11 mouse cellular contexts compared by ENCODE assay signal in the genomic region with DNA sequence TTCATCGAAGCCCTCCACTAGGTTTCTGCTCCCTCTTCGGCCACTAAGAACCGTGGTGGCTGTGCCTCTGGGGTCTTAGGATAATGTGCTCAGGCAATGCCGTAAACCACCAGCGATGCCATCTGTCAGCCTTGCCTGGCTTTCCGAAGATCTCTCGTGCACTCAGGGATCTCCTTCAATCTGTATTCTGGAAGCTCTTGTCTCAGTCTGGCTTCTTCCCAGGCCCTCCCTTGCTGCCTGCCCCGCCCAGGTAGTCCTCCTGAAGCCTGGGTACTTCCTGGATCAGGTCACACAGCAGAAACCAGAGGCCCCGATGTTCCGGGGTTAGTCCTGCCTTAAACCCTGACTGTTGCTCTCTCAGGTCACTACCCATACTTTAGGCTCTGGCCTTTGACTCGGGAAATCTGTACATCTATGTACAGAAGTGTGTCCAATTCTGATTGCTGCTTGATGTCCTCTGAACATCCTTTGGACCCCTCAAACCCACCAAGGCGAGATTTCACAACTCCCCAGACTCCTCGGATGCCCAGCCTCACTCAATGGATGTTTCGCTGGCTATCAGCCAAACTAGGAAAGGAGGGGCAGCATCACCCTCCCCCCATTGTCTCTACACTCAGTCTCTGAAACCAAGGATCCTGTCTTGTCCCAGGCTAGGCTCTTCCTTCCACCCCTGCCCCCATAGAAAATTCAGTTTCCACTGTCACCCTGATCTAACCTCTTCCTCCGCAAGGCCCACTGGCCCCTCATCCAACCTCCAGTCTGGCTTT. TPM values are rescaled to one million over a fixed set of nuclear protein-coding genes. Genes with fewer than 3 reads are reported as not detected.
DNase-seq lines count a peak whose midpoint lies in the region; ATAC-seq and TF ChIP-seq lines count a peak whose summit lies in the region.
"Had no signal": no experiment of that assay in that cellular context is flagged by ENCODE, and none has a peak within 500 bp of the region (broad histone marks: within the 10 kb centered on the region; RNA-seq: fewer than 3 reads in every experiment).

No protein-coding gene starts in this region.

- H3K4me2 ChIP-seq in kidney, postnatal 0 days (ENCODE audit: low read length) = no peak overlapping the region
- H3K4me2 ChIP-seq in kidney, embryonic 14.5 days (replicated peaks; ENCODE audit: low read depth, low read length) = no peak overlapping the region
- H3K4me2 ChIP-seq in hindbrain, embryonic 13.5 days = no peak overlapping the region

- TF ChIP-seq CTCF in kidney, postnatal 0 days (IDR thresholded peaks at IDR 0.05; ENCODE audit: low read depth) = no peak

- ATAC-seq in kidney, postnatal 0 days (replicated peaks; ENCODE audit: low FRiP score, low read depth) = no peak
- no peak for ATAC-seq in kidney, embryonic 14.5 days (ENCODE audit: low FRiP score, low TSS enrichment)
- no peak for ATAC-seq in hindbrain, embryonic 13.5 days (ENCODE audit: low FRiP score)

- intact Hi-C loops in gastrocnemius, postnatal 36 days (cut with DNase I) = no loop called here

- 0 out of 2 replicates have a peak, but pooled peaks cover 3% of the 10 kb centered on the region for H3K4me1 ChIP-seq in kidney, postnatal 0 days (replicated peaks; ENCODE audit: insufficient read depth, low read length)
- H3K4me1 ChIP-seq in kidney, embryonic 14.5 days (ENCODE audit: control insufficient read depth, insufficient read depth, low read length) = peaks cover 7% of the 10 kb centered on the region; the same call in 1 of the 2 replicates
- H3K4me1 ChIP-seq in hindbrain, embryonic 13.5 days (replicated peaks) = peaks cover 48% of the 10 kb centered on the region

- no peak overlapping the region for H3K9ac ChIP-seq in kidney, postnatal 0 days (ENCODE audit: low read depth, low read length)
- no peak overlapping the region for H3K9ac ChIP-seq in kidney, embryonic 14.5 days (ENCODE audit: low read depth, low read length)
- no peak overlapping the region for H3K9ac ChIP-seq in hindbrain, embryonic 13.5 days

- no peak overlapping the region for H3K4me3 ChIP-seq in kidney, postnatal 0 days (replicated peaks; ENCODE audit: low read depth, low read length)
- H3K4me3 ChIP-seq in kidney, embryonic 14.5 days (ENCODE audit: low read length) = no peak overlapping the region
- no peak overlapping the region for H3K4me3 ChIP-seq in hindbrain, embryonic 13.5 days

- no peaks in the 10 kb centered on the region for H3K27me3 ChIP-seq in kidney, postnatal 0 days (ENCODE audit: insufficient read depth, low read length)
- H3K27me3 ChIP-seq in kidney, embryonic 14.5 days (ENCODE audit: control insufficient read depth, insufficient read depth, low read length) = no peaks in the 10 kb centered on the region
- H3K27me3 ChIP-seq in hindbrain, embryonic 13.5 days = no peaks in the 10 kb centered on the region

- H3K9me3 ChIP-seq in kidney, postnatal 0 days (replicated peaks; ENCODE audit: low read length) = no peaks in the 10 kb centered on the region
- H3K9me3 ChIP-seq in kidney, embryonic 14.5 days (ENCODE audit: control insufficient read depth, low read length) = no peaks in the 10 kb centered on the region
- H3K9me3 ChIP-seq in hindbrain, embryonic 13.5 days = no peaks in the 10 kb centered on the region

- 55% methylated on average over 15 of the region's 15 CpGs for WGBS in kidney, postnatal 0 days
- 58% methylated on average over 15 of the region's 15 CpGs for WGBS in kidney, embryonic 14.5 days
- WGBS in hindbrain, embryonic 13.5 days = 49% methylated on average over 15 of the region's 15 CpGs

- peak overlapping the region; percentile 31; the same call in 1 of the 2 replicates for H3K27ac ChIP-seq in kidney, postnatal 0 days
- no peak overlapping the region for H3K27ac ChIP-seq in kidney, embryonic 14.5 days (ENCODE audit: low read depth, low read length)
- peak overlapping the region; percentile 71 for H3K27ac ChIP-seq in hindbrain, embryonic 13.5 days
- H3K27ac ChIP-seq: macrophage had no signal

- no peaks in the 10 kb centered on the region for H3K36me3 ChIP-seq in kidney, postnatal 0 days (ENCODE audit: insufficient read depth, low read length)
- H3K36me3 ChIP-seq in kidney, embryonic 14.5 days (ENCODE audit: control insufficient read depth, insufficient read depth, low read length) = no peaks in the 10 kb centered on the region
- H3K36me3 ChIP-seq in hindbrain, embryonic 13.5 days = no peaks in the 10 kb centered on the region

- DNase-seq in cerebellum, postnatal 14 days = peak; percentile 71 to 83
- no peak for DNase-seq in cerebellum, adult 18-20 months
- no peak for DNase-seq in kidney, postnatal 0 days (ENCODE audit: low spot score)
- DNase-seq in lung, postnatal 36 days = peak; percentile 61
- no peak for DNase-seq in frontal cortex, postnatal 10 days (ENCODE audit: low spot score in 2 of 2)
- DNase-seq in gastrocnemius, postnatal 36 days = no peak

RNA-seq across cellular contexts. Expression of gene Marcksl1, which starts 4.4 kb away (rescaled TPM):
- 613 and 625 TPM in 2 replicates for polyA plus RNA-seq in kidney, postnatal 0 days (2015; fragmentation: Nextera tagmentation; extraction: Ambion mirVana)
- polyA plus RNA-seq in kidney, embryonic 14.5 days (2014; fragmentation: Nextera tagmentation; extraction: Ambion mirVana) = 823 and 993 TPM in 2 replicates
- polyA plus RNA-seq in hindbrain, embryonic 13.5 days (2015; fragmentation: Nextera tagmentation; extraction: Ambion mirVana) = 1,788 and 1,829 TPM in 2 replicates
- 1 to 10 TPM; 1.0 to 1.9 TPM for total RNA-seq in gastrocnemius, postnatal 36 days (2021)

RNA-seq across cellular contexts. Expression of gene Fam229a, which starts 18.0 kb away (rescaled TPM):
- 0.37 and 0.78 TPM in 2 replicates for polyA plus RNA-seq in kidney, postnatal 0 days (2015; fragmentation: Nextera tagmentation; extraction: Ambion mirVana)
- polyA plus RNA-seq in kidney, embryonic 14.5 days (2014; fragmentation: Nextera tagmentation; extraction: Ambion mirVana) = 0.39 TPM in 1 of 2 replicates, not detected in the other
- 0.36 TPM in 1 of 2 replicates, not detected in the other for polyA plus RNA-seq in hindbrain, embryonic 13.5 days (2015; fragmentation: Nextera tagmentation; extraction: Ambion mirVana)
- not detected for total RNA-seq in gastrocnemius, postnatal 36 days (2021)
- total RNA-seq: heart, postnatal 25 days had no signal
- polyA plus RNA-seq: limb, embryonic 11.5 days; macrophage had no signal

RNA-seq across cellular contexts. Expression of gene Tssk3, which starts 18.2 kb away (rescaled TPM):
- polyA plus RNA-seq in kidney, postnatal 0 days (2015; fragmentation: Nextera tagmentation; extraction: Ambion mirVana) = 0.10 TPM in 1 of 2 replicates, not detected in the other
- polyA plus RNA-seq in kidney, embryonic 14.5 days (2014; fragmentation: Nextera tagmentation; extraction: Ambion mirVana) = not detected in 2 replicates
- polyA plus RNA-seq in hindbrain, embryonic 13.5 days (2015; fragmentation: Nextera tagmentation; extraction: Ambion mirVana) = 0.13 TPM in 1 of 2 replicates, not detected in the other
- total RNA-seq in gastrocnemius, postnatal 36 days (2021) = not detected
- total RNA-seq: heart, postnatal 25 days had no signal
- polyA plus RNA-seq: limb, embryonic 11.5 days; macrophage had no signal

RNA-seq across cellular contexts. Expression of gene Hdac1, which starts 33.5 kb away (rescaled TPM):
- 170 and 196 TPM in 2 replicates for polyA plus RNA-seq in kidney, postnatal 0 days (2015; fragmentation: Nextera tagmentation; extraction: Ambion mirVana)
- 245 and 265 TPM in 2 replicates for polyA plus RNA-seq in kidney, embryonic 14.5 days (2014; fragmentation: Nextera tagmentation; extraction: Ambion mirVana)
- 111 and 113 TPM in 2 replicates for polyA plus RNA-seq in hindbrain, embryonic 13.5 days (2015; fragmentation: Nextera tagmentation; extraction: Ambion mirVana)
- 1 to 10 TPM; 9.0 to 9.9 TPM for total RNA-seq in gastrocnemius, postnatal 36 days (2021)

RNA-seq across cellular contexts. Expression of gene Bsdc1, which starts 47.6 kb away (rescaled TPM):
- polyA plus RNA-seq in kidney, postnatal 0 days (2015; fragmentation: Nextera tagmentation; extraction: Ambion mirVana) = 25.6 and 27.8 TPM in 2 replicates
- polyA plus RNA-seq in kidney, embryonic 14.5 days (2014; fragmentation: Nextera tagmentation; extraction: Ambion mirVana) = 20.5 and 23.3 TPM in 2 replicates
- 34.9 and 36.2 TPM in 2 replicates for polyA plus RNA-seq in hindbrain, embryonic 13.5 days (2015; fragmentation: Nextera tagmentation; extraction: Ambion mirVana)
- total RNA-seq in gastrocnemius, postnatal 36 days (2021) = 10 to 100 TPM; 28.7 to 35.8 TPM

Comparison
In these comparisons a context has a peak if more than half of its experiments do, and no peak if none do; other contexts are left out.
1. DNase-seq: peak in cerebellum, postnatal 14 days (2 of 2) and lung, postnatal 36 days (single experiment); none in cerebellum, adult 18-20 months (0 of 2), kidney, postnatal 0 days (single experiment), frontal cortex, postnatal 10 days (0 of 2) and gastrocnemius, postnatal 36 days (0 of 2).